Mouse (Mus musculus): Measurements from ENCODE around the gene Khdc3.

Khdc3 gene

DNA sequence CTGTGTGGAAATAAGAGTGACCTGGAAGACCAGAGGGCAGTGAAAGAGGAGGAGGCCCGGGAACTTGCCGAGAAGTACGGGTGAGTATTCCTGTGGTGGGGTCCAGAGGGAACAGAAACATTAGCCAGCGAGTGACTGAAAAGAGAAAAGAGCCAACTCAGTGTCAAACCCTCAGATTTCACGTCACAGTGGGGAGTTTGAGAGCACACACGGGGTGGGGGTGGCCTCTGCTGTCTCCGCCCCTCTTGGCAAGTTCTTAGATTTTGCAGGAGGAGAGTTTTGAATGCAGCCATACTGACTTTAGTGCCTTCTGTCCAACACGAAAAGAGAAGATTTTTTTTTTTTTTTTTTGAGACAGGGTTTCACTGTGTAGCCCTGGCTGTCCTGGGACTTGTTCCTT, 14.5 kb upstream of the Khdc3 start:
- POLR2A ChIA-PET, result interaction anchor here in 2 of 4 experiments (0.6 to 2.1 kb wide), 4 partner anchors 15 to 54 kb away, joined by 3 to 7 read pairs (median 4); partner anchors contain the start of gene Rsl24d1 (in 1 of the 2)

DNA sequence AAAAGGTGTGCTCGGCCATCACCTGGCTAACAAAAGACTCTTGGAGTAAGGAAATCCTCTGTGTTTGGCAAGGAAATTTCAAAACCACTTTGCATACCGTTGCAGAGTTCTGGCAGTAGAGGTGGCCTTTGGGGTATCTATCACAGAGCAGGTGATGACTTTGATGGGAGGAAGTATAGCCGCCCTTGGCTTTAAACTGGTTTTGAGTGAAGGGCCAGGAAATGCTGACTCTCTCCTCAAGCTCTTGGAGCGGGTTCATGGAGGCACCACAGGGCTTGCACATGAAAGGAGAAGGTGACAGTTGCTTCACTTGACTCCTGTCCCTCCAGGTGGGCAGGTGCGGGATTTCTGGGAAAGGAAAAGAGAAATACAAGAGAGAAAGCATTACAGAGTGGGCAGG, 14.1 kb upstream of the Khdc3 start:
- ChIA-PET POLR2A (interaction anchor here in 1 of 4 experiments (1.2 kb wide), 1 partner anchor 15 kb away, joined by 4 read pairs; no protein-coding TSS in a partner anchor), CTCF (interaction anchor here in 1 of 4 experiments (0.6 kb wide), 1 partner anchor 21 kb away, joined by 3 read pairs; no protein-coding TSS in a partner anchor)

More for the DNA sequence above, 14.5 kb upstream of the Khdc3 start:
- CTCF ChIA-PET, result interaction anchor here in 1 of 4 experiments (0.6 to 0.7 kb wide), 2 partner anchors 20 to 30 kb away, joined by 3 to 4 read pairs; no protein-coding TSS in a partner anchor

DNA sequence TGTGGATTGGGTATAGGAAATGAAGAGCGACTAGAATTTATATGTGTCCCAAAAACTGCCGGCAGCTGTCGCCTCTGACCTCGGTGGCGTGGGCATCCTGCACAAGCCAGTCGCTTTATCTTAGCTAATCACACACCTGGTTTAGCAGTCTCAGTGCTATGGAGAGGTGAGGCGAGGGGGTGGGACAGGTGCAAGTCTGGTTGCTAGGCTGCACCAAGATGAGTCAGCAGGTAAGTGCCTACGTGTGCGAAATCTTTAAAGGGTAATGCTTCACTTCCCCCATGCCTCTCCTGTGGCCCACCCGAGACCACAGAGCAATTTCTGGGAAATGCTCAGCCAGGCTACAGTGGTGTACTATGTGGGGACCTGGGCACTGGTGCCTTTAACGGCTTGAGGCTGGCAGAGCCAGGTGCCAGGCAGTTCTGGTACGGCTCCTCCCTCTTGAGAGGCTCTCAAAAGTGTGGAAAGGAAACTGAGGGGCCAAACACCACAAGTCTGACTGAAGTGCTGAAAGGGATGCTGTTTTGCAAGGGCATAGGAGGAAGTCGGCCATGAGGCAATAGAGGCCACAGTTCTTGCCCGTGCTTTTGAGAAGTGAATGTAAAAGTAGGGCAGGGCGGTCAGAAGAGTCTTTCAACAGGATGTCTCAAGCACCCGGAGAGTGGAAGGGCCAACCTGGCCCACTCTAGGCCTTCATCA, 12.3 kb upstream of the Khdc3 start:
- POLR2A ChIA-PET, result interaction anchor here in 3 of 4 experiments (0.5 to 1.8 kb wide), 12 partner anchors 8 to 55 kb away, joined by 3 to 11 read pairs (median 4); partner anchors contain the start of genes Gm20509 (in 1 of the 3) and Rab27a (in 1 of the 3)
- CTCF ChIA-PET, result interaction anchor here in 3 of 4 experiments (0.6 to 5.7 kb wide), 5 partner anchors 34 to 134 kb away, joined by 3 to 76 read pairs (median 3); partner anchors contain the start of gene Rab27a (in 2 of the 3)

DNA sequence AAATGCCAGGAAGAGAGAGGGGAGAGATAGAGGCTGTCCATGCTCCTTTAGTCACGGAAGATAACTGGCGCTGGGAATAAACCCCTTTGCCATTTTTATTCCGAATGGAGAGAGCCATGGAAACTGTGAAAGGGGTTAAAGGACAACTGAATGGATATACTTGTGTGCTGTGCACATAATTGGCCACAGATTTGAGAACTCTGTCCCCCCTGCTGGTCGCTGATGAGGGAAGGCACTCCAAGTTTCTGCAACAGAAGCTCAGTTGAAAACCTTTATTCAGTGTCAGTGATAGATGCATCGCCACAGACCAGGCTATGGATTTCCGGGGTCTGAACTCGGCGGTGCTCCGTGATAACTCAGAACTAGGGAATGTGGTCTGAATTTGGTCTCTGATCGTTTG, 11.5 kb upstream of the Khdc3 start:
- ChIA-PET POLR2A (interaction anchor here in 2 of 4 experiments (0.6 to 1.8 kb wide), 5 partner anchors 12 to 51 kb away, joined by 3 to 11 read pairs (median 3); partner anchors contain the start of genes Gm20509 (in 1 of the 2) and Rab27a (in 1 of the 2)), CTCF (interaction anchor here in 3 of 4 experiments (0.6 to 5.7 kb wide), 8 partner anchors 19 to 135 kb away, joined by 3 to 76 read pairs (median 4); partner anchors contain the start of gene Rab27a (in 2 of the 3))

DNA sequence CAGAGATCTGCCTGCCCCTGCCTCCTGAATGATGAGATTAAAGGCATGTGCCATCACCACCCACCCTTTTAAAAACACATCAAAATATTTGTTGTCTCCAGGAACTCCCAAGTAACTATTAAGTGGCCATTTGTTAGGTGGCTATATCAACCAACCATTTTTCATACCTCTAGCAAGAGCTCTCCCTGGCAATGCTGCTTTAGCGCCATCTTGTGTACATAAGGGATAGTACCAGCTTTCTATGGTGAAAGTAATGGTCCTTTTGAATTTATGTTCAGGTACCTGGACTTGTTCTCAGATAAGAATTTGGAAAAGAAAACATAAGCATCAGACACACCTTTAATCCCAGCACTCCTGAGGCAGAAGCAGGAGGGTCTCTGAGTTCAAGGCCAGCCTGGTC, 9.9 kb upstream of the Khdc3 start:
- ChIA-PET POLR2A (interaction anchor here (0.6 to 2.8 kb wide), 23 partner anchors 10 to 430 kb away, joined by 3 to 18 read pairs (median 4); partner anchors contain the start of genes Gm20509 (in 4 of the 4), Khdc3 (in 3 of the 4), Rab27a (in 3 of the 4) and Dyx1c1 (in 2 of the 4)), CTCF (interaction anchor here (0.5 to 5.7 kb wide), 74 partner anchors 8 to 325 kb away, joined by 3 to 76 read pairs (median 4); partner anchors contain the start of genes Rab27a (in 4 of the 4), Dyx1c1 (in 2 of the 4), Gm44503 (in 2 of the 4) and Rsl24d1 (in 1 of the 4))

DNA sequence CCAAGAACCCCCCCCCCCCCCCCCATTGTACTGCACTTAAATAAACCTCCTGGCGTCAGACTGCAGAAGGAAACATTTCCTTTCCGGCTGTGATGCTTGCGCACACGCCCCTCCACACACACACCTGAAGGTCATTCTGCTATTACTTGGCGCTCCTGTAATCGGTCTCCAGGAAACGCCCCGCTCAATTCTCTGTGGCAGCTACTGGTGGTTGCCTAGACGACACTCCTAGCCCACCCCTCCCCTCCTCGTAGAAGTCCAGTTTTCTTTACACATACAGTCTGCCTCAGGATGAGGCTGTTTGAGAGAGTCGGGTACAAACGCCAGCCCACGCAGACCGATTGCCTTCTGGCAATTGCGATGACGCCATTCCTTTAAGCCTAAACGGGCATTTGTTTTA, 7.1 kb upstream of the Khdc3 start:
- CTCF ChIA-PET, result interaction anchor here (0.5 to 5.7 kb wide), 9 partner anchors 13 to 433 kb away, joined by 3 to 76 read pairs (median 5); partner anchors contain the start of gene Rab27a (in 2 of the 4)
- POLR2A ChIA-PET, result interaction anchor here (0.5 to 2.1 kb wide), 19 partner anchors 8 to 1764 kb away, joined by 3 to 7 read pairs (median 3); partner anchors contain the start of genes Gm20509 (in 1 of the 4) and Rsl24d1 (in 1 of the 4)

DNA sequence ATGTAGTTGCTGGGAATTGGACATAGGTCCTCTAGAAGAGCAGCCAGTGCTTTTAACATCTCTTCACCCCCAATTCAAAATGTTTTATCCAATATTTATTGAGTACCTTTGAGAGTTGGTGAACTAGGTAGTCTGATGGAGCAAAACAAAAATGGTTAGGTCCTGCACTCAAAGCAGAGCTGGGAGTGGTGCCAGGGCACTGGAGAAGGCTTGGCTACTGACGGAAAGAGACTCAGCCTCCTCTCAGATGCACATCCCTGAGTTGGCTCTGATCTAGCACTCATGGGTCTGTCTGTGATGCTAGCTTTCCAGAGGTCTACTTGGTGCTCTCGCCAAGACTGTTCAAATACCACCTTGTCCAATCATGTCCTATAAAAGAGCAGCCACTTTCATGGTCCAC, 3.7 kb upstream of the Khdc3 start:
- CTCF ChIA-PET, result interaction anchor here in 2 of 4 experiments (0.6 to 1.6 kb wide), 3 partner anchors 27 to 435 kb away, joined by 3 to 4 read pairs (median 3); no protein-coding TSS in a partner anchor
- POLR2A ChIA-PET, result interaction anchor here in 2 of 4 experiments (0.7 to 2.7 kb wide), 8 partner anchors 12 to 184 kb away, joined by 3 to 13 read pairs (median 4); partner anchors contain the start of genes Rsl24d1 (in 2 of the 2), Ccpg1 (in 1 of the 2) and Ccpg1os (in 1 of the 2)

DNA sequence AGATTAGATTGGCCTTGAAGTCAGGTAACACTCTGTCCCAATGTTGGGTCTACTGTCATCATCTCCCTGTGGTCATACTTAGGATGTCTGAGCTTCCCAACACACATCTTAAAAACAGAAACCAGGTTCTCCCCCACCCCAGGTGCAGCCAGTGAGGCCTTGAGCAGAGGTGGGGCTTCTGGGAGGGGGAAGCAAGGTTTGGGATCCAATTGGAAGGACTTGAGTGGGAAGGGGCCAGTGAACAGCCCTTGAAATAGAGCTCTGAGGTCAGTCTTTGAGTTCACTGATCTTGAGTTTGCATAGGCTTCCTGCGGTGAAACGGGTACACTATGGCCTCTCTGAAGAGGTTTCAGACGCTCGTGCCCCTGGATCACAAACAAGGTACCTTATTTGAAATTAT, 545 bp downstream of the Khdc3 start, which contains the start of gene Gm20509:
Gene Gm20509 (plus strand): TSS at position 290 of the 400 bp plus-strand sequence.
- ChIA-PET POLR2A (interaction anchor here (0.6 to 2.0 kb wide), 21 partner anchors 8 to 336 kb away, joined by 3 to 15 read pairs (median 4); partner anchors contain the start of genes Rsl24d1 (in 3 of the 4), Ccpg1 (in 1 of the 4), Ccpg1os (in 1 of the 4) and Rab27a (in 1 of the 4)), CTCF (interaction anchor here in 2 of 4 experiments (1.1 to 1.7 kb wide), 2 partner anchors 19 to 31 kb away, joined by 3 to 10 read pairs; no protein-coding TSS in a partner anchor)

DNA sequence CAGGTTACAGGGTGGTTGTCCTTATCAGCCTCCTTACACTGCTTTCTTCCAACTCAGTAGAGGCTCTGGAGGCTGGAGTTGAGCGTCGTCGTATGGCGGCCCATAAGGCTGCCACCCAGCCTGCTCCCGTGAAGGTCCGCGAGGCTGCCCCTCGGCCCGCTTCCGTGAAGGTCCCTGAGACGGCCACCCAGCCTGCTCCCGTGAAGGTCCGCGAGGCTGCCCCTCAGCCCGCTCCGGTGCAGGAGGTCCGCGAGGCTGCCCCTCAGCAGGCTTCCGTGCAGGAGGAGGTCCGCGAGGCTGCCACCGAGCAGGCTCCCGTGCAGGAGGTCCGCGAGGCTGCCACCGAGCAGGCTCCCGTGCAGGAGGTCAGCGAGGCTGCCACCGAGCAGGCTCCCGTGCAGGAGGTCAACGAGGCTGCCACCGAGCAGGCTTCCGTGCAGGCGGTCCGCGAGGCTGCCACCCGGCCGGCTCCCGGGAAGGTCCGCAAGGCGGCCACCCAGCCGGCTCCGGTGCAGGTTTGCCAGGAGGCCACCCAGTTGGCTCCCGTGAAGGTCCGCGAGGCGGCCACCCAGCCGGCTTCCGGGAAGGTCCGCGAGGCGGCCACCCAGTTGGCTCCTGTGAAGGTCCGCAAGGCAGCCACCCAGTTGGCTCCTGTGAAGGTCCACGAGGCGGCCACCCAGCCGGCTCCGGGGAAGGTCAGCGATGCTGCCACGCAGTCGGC, 1.7 kb downstream of the Khdc3 start:
- CTCF ChIA-PET, result interaction anchor here in 2 of 4 experiments (0.8 to 1.7 kb wide), 2 partner anchors 11 to 32 kb away, joined by 3 to 10 read pairs; no protein-coding TSS in a partner anchor
- POLR2A ChIA-PET, result interaction anchor here in 3 of 4 experiments (0.8 to 2.0 kb wide), 10 partner anchors 8 to 118 kb away, joined by 3 to 15 read pairs (median 5); partner anchors contain the start of genes Rsl24d1 (in 3 of the 3), Ccpg1 (in 1 of the 3) and Ccpg1os (in 1 of the 3)

DNA sequence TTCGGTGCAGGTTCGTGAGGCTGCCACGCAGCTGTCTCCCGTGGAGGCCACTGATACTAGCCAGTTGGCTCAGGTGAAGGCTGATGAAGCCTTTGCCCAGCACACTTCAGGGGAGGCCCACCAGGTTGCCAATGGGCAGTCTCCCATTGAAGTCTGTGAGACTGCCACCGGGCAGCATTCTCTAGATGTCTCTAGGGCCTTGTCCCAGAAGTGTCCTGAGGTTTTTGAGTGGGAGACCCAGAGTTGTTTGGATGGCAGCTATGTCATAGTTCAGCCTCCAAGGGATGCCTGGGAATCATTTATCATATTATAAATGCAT, 2.2 kb downstream of the Khdc3 start:
- CTCF ChIA-PET, result interaction anchor here in 1 of 4 experiments (0.6 kb wide), 1 partner anchor 117 kb away, joined by 3 read pairs; no protein-coding TSS in a partner anchor
- POLR2A ChIA-PET, result interaction anchor here in 2 of 4 experiments (1.0 to 1.7 kb wide), 3 partner anchors 9 to 20 kb away, joined by 3 to 9 read pairs (median 4); partner anchors contain the start of gene Rsl24d1 (in 2 of the 2)

DNA sequence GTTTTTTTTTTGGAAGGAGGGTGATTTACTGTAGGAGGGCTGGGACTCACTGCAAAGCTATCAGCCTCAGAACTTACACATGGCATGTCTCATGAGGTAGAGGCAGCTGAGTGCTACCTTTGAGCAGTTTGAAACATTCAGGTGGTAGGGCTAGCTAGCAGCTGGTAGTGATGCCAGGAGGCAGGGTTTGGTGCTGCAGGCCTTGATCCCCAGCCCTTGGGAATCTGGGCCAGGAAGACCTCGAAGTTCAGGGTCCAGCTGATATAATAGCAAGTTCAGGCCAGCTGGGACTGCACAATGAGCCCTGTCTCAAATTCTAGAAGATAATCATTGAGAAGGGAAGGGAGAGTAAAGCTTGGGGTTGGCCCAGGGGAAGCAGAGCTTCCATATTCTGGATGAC, 3.5 kb downstream of the Khdc3 start:
- ChIA-PET CTCF (no interaction called here), POLR2A (interaction anchor here in 1 of 4 experiments (1.4 kb wide), 1 partner anchor 9 kb away, joined by 6 read pairs; no protein-coding TSS in a partner anchor)

DNA sequence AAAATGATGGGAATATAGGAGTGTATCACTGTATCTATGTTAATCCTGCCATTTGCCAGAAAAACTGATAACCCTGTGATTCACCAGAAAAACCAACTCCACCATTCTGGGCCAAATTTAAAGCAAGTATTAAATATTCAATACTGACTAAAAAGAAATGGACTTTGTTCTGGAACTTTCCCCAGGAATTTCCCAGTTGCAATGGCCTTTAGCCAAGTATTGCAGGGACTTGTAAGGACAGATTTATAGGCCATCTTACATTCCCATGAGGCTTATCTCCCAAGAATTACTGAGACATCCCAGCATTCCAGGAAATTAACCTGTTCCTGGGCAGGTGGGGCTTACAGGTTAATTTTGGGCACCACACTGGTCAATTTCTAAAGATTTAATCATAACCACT, 4.1 kb downstream of the Khdc3 start:
- POLR2A ChIA-PET, result interaction anchor here in 2 of 4 experiments (1.0 to 1.4 kb wide), 2 partner anchors 8 to 11 kb away, joined by 5 to 6 read pairs; no protein-coding TSS in a partner anchor
- CTCF ChIA-PET, result interaction anchor here in 1 of 4 experiments (0.6 to 1.0 kb wide), 2 partner anchors 14 to 25 kb away, joined by 4 to 6 read pairs; no protein-coding TSS in a partner anchor

DNA sequence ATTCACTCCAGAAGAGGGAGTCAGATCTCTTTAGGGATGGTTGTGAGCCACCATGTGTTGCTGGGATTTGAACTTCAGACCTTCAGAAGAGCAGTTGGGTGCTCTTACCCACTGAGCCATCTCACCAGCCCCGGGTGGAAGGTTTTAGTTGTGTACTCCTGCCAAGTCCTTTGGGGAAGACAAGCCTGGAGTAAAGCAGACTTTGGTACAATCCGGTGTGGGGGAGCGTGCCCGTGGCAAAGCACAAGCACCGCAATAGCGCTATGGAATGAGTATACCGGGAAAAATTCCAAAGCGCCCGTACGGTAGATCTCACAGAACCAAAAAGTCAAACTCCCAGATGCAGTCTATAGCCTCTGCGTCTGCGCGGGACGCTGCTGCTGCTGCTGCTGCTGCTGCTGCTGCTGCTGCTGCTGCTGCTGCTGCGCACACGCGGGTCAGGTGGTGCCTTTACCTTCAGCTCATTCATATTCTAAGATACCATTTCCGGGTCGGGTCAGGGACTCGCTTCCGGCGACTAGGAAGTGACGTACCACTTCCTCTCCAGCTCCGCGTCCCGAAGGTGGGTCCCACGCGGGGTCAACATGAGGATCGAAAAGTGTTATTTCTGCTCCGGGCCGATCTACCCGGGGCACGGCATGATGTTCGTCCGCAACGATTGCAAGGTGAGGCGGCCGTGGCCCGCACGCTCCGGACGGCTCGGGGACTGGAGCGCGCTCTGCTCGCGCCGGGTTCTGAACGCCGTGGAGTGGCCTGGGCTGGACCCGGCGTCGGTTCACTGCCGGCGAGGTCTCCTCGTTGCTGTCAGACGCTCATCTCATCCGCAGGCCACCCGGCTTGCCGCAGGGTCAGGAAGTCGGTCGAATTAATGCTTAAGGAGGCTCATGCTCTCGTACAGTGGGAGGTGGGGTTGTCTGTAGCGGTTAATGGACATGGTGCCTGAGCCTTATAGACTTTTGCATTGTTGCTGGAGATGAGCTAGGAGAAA, 11.6 kb downstream of the Khdc3 start, which contains the start of gene Rsl24d1:
Gene Rsl24d1 (plus strand): TSS at position 508 of the 988 bp plus-strand sequence.
- POLR2A ChIA-PET, result interaction anchor here (0.5 to 2.6 kb wide), 54 partner anchors 8 to 1543 kb away, joined by 3 to 15 read pairs (median 4); partner anchors contain the start of genes Gm20509 (in 3 of the 4), Ccpg1 (in 2 of the 4), Ccpg1os (in 2 of the 4) and Khdc3 (in 2 of the 4)
- CTCF ChIA-PET, result interaction anchor here in 3 of 4 experiments (0.6 to 2.1 kb wide), 5 partner anchors 8 to 493 kb away, joined by 3 to 5 read pairs (median 4); no protein-coding TSS in a partner anchor

DNA sequence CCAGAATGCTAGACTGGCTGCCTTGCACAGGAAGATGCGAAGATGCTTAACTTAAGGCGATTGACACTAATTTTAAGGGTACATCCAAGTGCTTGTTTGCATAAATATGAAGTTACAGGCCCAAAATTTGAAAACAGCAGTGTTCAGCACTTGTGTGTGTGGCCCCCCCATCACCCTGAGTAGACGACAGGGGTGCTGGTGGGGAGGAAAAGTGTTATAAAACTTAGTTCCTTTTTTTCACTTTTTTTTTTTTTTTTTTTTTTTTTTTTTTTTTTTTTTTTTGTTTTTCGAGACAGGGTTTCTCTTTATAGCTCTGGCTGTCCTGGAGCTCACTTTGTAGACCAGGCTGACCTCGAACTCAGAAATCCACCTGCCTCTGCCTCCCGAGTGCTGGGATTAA, 15.1 kb downstream of the Khdc3 start:
- ChIA-PET POLR2A (interaction anchor here in 2 of 4 experiments (1.1 to 1.8 kb wide), 3 partner anchors 8 to 73 kb away, joined by 3 to 6 read pairs (median 5); no protein-coding TSS in a partner anchor), CTCF (interaction anchor here in 2 of 4 experiments (0.6 to 0.8 kb wide), 3 partner anchors 8 to 46 kb away, joined by 4 to 11 read pairs (median 4); no protein-coding TSS in a partner anchor)

DNA sequence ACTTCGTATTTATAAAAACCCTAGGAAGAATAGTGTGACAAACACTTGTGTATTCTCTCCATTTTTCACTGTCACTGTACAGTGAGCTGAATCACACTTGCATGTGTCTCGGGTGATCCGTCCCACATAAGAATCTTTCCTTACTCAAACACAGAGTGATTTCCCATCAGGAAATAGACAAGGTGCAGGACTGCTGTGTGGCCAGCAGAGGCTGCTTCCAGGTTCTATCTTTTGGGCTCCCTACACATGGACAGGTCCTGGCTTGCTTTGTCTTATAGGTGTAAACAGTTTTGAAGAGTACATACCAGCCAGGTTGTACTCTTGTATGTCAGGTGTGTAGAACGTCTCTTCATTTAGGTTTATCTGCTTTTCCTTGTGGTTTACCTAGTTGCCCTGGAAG, 16.4 kb downstream of the Khdc3 start:
- CTCF ChIA-PET, result no interaction called here
- POLR2A ChIA-PET, result no interaction called here

DNA sequence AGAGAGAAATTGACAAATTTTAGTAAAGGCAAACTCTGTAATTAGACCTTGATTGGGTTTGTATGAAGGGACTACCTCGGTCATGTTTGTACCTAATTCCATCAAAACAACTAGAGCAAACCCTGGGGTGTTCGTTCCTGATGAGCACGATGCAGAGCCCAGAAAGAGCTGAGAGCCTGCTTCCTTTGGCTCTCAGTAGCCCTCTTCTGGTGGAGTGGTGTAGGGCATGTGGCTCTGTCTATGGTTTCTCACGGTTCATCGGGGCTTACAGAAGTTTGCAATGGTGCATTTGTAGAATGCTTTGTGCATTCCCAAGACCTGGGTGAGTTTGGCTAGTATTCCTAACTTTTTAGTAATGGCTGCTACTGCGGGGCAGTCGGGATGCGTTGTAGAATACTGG, 20.1 kb downstream of the Khdc3 start:
- ChIA-PET CTCF (interaction anchor here (0.6 to 2.1 kb wide), 15 partner anchors 9 to 359 kb away, joined by 3 to 15 read pairs (median 4); partner anchors contain the start of genes Rab27a (in 2 of the 4), Gm20509 (in 1 of the 4), Khdc3 (in 1 of the 4) and Rsl24d1 (in 1 of the 4)), POLR2A (interaction anchor here in 3 of 4 experiments (0.6 to 1.4 kb wide), 4 partner anchors 9 to 166 kb away, joined by 3 to 4 read pairs (median 3); partner anchors contain the start of gene Rsl24d1 (in 1 of the 3))
